Mouse (Mus musculus): ENCODE measurements around the gene Speg. TPM values are rescaled to one million over a fixed set of nuclear protein-coding genes. Genes with fewer than 3 reads are reported as not detected.

Speg gene
- total RNA-seq, 4 experiments from 2014 or later: 283 to 320 (median 317) TPM

GRCm38 (mm10) chr1:75441471-75441996 is 66.4 kb downstream of the Speg start:
- DNase-seq (ENCODE audit: low spot score in 2 of 2): no peak

GRCm38 (mm10) chr1:75442171-75442570 is 67.1 kb downstream of the Speg start:
- no peak for DNase-seq (ENCODE audit: low spot score in 2 of 2)

GRCm38 (mm10) chr1:75442811-75443210 is 67.7 kb downstream of the Speg start:
- DNase-seq (ENCODE audit: low spot score in 2 of 2): no peak

- no peak for DNase-seq (ENCODE audit: low spot score in 2 of 2)
Observed at GRCm38 (mm10) chr1:75443247-75444024, 68.3 kb downstream of the Speg start.

- DNase-seq (ENCODE audit: low spot score in 2 of 2): no peak
Observed at GRCm38 (mm10) chr1:75444208-75444607, 69.1 kb downstream of the Speg start.

GRCm38 (mm10) chr1:75445141-75445701 is 70.1 kb downstream of the Speg start:
- DNase-seq (ENCODE audit: low spot score in 2 of 2): no peak

- peak; percentile 65 to 66 for DNase-seq (ENCODE audit: low spot score in 2 of 2)
Observed at GRCm38 (mm10) chr1:75445751-75446611, 70.9 kb downstream of the Speg start.

GRCm38 (mm10) chr1:75446656-75447055 is 71.6 kb downstream of the Speg start:
- no peak for DNase-seq (ENCODE audit: low spot score in 2 of 2)

GRCm38 (mm10) chr1:75447265-75448051 is 72.4 kb downstream of the Speg start:
- no peak for DNase-seq (ENCODE audit: low spot score in 2 of 2)

- no peak for DNase-seq (ENCODE audit: low spot score in 2 of 2)
Observed at GRCm38 (mm10) chr1:75448052-75448431, 72.9 kb downstream of the Speg start.

GRCm38 (mm10) chr1:75448937-75449336 is 73.8 kb downstream of the Speg start:
- DNase-seq (ENCODE audit: low spot score in 2 of 2): no peak

- DNase-seq (ENCODE audit: low spot score in 2 of 2): no peak
Observed at GRCm38 (mm10) chr1:75449377-75450135, 74.5 kb downstream of the Speg start.

- no peak for DNase-seq (ENCODE audit: low spot score in 2 of 2)
Observed at GRCm38 (mm10) chr1:75450314-75451005, 75.4 kb downstream of the Speg start, which contains the start of gene Asic4. TSS of gene Asic4 (plus strand) at chr1:75450436.

- DNase-seq (ENCODE audit: low spot score in 2 of 2): no peak
Observed at GRCm38 (mm10) chr1:75451900-75452299, 76.8 kb downstream of the Speg start.

GRCm38 (mm10) chr1:75455433-75455832 is 80.3 kb downstream of the Speg start:
- DNase-seq (ENCODE audit: low spot score in 2 of 2): no peak

GRCm38 (mm10) chr1:75455948-75456347 is 80.9 kb downstream of the Speg start:
- DNase-seq (ENCODE audit: low spot score in 2 of 2): no peak

GRCm38 (mm10) chr1:75456746-75457564 is 81.9 kb downstream of the Speg start:
- DNase-seq (ENCODE audit: low spot score in 2 of 2): no peak

- no peak for DNase-seq (ENCODE audit: low spot score in 2 of 2)
Observed at GRCm38 (mm10) chr1:75457710-75458024, 82.6 kb downstream of the Speg start.

Measured in gastrocnemius, adult 8-10 months (tissue).